Mouse (Mus musculus): ENCODE measurements around the gene Ccdc142. TPM values are rescaled to one million over a fixed set of nuclear protein-coding genes. Genes with fewer than 3 reads are reported as not detected.

Ccdc142 gene
- polyA plus RNA-seq, 1 experiment from 2014 or later = 3.0 TPM

DNA sequence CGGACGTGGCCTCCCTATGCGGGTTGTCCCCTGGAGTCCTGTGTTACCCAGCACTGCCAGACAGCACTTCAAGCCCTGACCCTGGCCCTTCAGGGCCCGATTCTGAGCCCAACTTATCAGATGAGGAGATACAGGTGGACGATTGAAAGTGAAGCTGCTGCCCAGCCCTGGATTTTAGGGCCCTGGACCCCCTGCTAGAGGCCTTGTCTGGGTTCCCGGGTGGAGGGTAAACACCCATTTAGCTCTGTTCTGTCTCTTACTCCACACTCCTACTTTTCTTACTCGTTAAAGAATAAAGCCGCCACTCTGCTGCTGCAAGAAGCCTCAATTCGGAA lies 13.5 kb upstream of the Ccdc142 start:
- DNase-seq (ENCODE audit: low spot score) (no peak), ATAC-seq (replicated peaks; ENCODE audit: low FRiP score) (no peak)
- Histone ChIP-seq H3K36me3 (ENCODE audit: control insufficient read depth, insufficient read depth, low read length) (no peaks in the 10 kb centered on the region), H3K27ac (ENCODE audit: low read depth, low read length) (no peak overlapping the region), H3K4me1 (replicated peaks; ENCODE audit: control insufficient read depth, insufficient read depth, low read length) (no peaks in the 10 kb centered on the region), H3K27me3 (ENCODE audit: control insufficient read depth, insufficient read depth, low read length) (peaks cover 61% of the 10 kb centered on the region), H3K4me2 (ENCODE audit: low read depth, low read length, severe bottlenecking) (0 out of 2 replicates have a peak overlapping the region, but pooled peaks have one; percentile 24), H3K9ac (ENCODE audit: low read length) (no peak overlapping the region), H3K9me3 (ENCODE audit: control insufficient read depth, low read length) (no peaks in the 10 kb centered on the region), H3K4me3 (ENCODE audit: low read depth, low read length) (0 out of 2 replicates have a peak overlapping the region, but pooled peaks have one; percentile 7)
- 3% methylated on average over 9 of the region's 9 CpGs for WGBS

DNA sequence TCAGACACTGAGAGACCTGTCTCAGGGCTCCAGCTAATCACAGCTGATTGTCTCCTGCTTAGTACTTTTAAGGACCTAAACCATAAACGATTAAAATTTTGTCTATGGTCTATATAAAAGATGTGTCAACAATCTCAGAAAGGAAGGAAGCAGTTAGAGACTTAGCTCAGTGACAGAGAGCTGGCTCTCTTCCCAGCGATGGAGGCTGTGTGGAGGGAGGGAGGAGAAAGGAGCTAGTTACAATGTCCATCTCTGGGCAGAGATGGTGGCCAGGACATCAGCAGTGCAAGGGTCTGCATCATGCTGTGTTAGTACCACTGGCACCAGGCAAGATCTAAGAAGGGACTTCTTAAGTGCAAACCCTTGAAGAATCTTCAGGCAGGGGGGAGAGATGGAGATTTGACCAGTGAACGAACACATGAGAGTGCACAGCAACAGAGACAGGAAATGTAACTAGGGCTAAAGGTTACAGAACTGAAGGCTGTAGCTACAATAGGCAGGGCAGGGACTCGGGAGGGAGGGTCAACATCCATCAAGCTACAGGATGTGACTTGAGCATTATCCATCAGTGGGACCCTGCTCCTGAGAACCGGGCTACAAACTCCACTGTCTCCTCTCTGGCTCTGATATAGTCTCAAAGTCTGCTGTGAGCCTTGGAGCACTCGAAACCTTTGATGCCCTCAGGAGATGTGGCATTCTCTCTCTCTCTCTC lies 8.8 kb upstream of the Ccdc142 start:
- no peak for DNase-seq (ENCODE audit: low spot score)
- Histone ChIP-seq H3K4me1 (replicated peaks; ENCODE audit: control insufficient read depth, insufficient read depth, low read length) (no peaks in the 10 kb centered on the region), H3K27me3 (ENCODE audit: control insufficient read depth, insufficient read depth, low read length) (peaks cover 17% of the 10 kb centered on the region), H3K4me3 (ENCODE audit: low read depth, low read length) (no peak overlapping the region), H3K36me3 (ENCODE audit: control insufficient read depth, insufficient read depth, low read length) (no peaks in the 10 kb centered on the region), H3K27ac (ENCODE audit: low read depth, low read length) (no peak overlapping the region), H3K9ac (ENCODE audit: low read length) (no peak overlapping the region), H3K4me2 (ENCODE audit: low read depth, low read length, severe bottlenecking) (no peak overlapping the region), H3K9me3 (ENCODE audit: control insufficient read depth, low read length) (peaks cover 3% of the 10 kb centered on the region; the same call in 1 of the 2 replicates)
- 50% methylated on average over 6 of the region's 6 CpGs for WGBS
- ATAC-seq (replicated peaks; ENCODE audit: low FRiP score) = no peak

DNA sequence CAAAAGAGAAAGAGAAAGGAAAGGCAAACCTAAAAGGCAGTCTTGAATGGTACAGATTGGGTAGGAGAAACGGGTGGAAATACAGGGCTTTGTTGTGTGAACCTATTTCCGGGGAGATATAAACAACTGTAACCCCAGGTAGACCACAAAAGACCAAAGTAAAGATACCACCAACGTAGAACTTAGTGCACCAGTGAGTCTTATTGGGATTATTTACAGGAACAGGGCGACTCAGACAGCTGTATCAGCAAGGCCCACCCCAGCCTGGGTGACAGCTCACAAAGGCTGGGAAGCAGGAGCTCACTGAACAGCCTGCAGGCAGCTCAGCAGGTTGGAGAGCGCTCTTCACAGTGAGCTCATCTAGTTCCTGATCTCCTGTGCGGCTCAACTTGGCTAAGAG lies 5.4 kb upstream of the Ccdc142 start:
- 47% methylated on average over 6 of the region's 6 CpGs for WGBS
- DNase-seq (ENCODE audit: low spot score) (no peak), ATAC-seq (replicated peaks; ENCODE audit: low FRiP score) (no peak)
- H3K9ac ChIP-seq (ENCODE audit: low read length) = no peak overlapping the region
- H3K36me3 ChIP-seq (ENCODE audit: control insufficient read depth, insufficient read depth, low read length) = no peaks in the 10 kb centered on the region
- no peak overlapping the region for H3K4me2 ChIP-seq (ENCODE audit: low read depth, low read length, severe bottlenecking)
- peaks cover 3% of the 10 kb centered on the region; the same call in 1 of the 2 replicates for H3K9me3 ChIP-seq (ENCODE audit: control insufficient read depth, low read length)
- no peaks in the 10 kb centered on the region for H3K27me3 ChIP-seq (ENCODE audit: control insufficient read depth, insufficient read depth, low read length)
- H3K4me3 ChIP-seq (ENCODE audit: low read depth, low read length) = no peak overlapping the region
- H3K27ac ChIP-seq (ENCODE audit: low read depth, low read length) = no peak overlapping the region
- no peaks in the 10 kb centered on the region for H3K4me1 ChIP-seq (replicated peaks; ENCODE audit: control insufficient read depth, insufficient read depth, low read length)

DNA sequence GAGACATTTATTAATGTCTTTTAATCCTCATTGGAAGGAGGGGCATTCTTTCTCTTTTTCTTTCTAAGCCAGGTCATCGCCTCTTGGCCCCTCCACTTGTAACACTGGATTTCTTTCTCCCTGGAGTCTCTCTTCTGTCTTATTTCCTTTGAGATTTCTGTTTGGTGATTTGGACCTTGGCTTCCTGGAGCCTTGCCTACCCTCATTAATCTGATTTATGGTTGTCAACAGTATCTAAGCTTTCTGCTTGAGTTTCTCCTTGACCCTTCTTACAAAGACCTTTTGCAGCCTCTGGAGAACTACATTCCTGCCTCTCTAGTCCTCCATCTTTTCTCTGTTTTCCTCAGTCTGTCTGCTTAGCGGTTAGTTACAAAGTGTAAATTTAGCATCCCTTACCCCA lies 3.0 kb upstream of the Ccdc142 start:
- Histone ChIP-seq H3K4me3 (ENCODE audit: low read depth, low read length) (no peak overlapping the region), H3K36me3 (ENCODE audit: control insufficient read depth, insufficient read depth, low read length) (no peaks in the 10 kb centered on the region), H3K4me1 (replicated peaks; ENCODE audit: control insufficient read depth, insufficient read depth, low read length) (peaks cover 9% of the 10 kb centered on the region; the same call in 1 of the 2 replicates), H3K9me3 (ENCODE audit: control insufficient read depth, low read length) (peaks cover 3% of the 10 kb centered on the region; the same call in 1 of the 2 replicates), H3K9ac (ENCODE audit: low read length) (no peak overlapping the region), H3K4me2 (ENCODE audit: low read depth, low read length, severe bottlenecking) (no peak overlapping the region), H3K27me3 (ENCODE audit: control insufficient read depth, insufficient read depth, low read length) (peaks cover 2% of the 10 kb centered on the region; the same call in 1 of the 2 replicates), H3K27ac (ENCODE audit: low read depth, low read length) (no peak overlapping the region)
- WGBS = 79% methylated on average over 2 of the region's 2 CpGs
- no peak for ATAC-seq (replicated peaks; ENCODE audit: low FRiP score)
- no peak for DNase-seq (ENCODE audit: low spot score)

DNA sequence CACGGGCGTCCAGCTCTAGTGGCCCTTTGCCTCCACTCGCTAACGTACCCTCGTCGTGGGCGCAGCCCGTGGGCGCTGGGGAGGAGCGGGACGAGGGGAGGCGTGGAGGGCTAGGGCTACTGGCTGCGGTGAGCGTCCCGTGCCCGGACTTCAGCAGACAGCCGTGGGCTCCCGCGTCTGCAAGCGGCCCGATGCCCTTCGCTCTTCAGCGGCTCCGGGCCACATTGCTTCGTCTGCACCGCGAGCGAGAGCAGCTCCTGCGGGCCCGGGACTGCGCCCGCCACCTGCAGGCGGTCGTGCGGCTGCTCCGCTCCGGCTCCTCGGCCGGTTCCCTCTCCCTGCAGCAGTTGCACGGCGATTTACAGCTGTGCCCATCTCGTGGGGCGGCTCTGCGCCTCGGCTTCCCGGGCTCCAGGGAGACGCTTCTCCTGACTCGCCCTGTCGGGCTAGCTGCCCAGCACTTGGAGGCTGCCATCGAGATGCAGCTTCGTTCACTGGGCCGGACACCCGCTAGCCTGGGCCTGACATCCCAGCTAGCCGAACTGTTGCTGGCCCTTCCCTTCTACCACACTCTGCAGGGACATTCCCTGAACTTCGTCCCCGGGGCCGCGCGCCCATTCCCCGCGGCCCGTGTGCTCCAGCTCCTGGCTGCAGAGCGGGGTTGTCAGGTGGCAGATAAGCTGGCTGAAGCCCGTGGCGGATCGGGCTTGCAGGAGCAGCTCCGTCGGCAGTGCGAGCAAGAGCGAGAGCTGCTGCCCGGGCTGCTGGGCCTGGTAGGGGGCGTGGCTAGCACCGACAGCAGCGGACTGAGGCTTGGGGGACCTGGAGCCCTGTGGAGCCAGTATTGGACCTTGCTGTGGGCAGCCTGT lies 521 bp downstream of the Ccdc142 start:
- Histone ChIP-seq H3K4me3 (ENCODE audit: low read depth, low read length) (peak overlapping the region; percentile 72), H3K36me3 (ENCODE audit: control insufficient read depth, insufficient read depth, low read length) (no peaks in the 10 kb centered on the region), H3K27ac (ENCODE audit: low read depth, low read length) (peak overlapping the region; percentile 26), H3K4me1 (replicated peaks; ENCODE audit: control insufficient read depth, insufficient read depth, low read length) (peaks cover 9% of the 10 kb centered on the region; the same call in 1 of the 2 replicates), H3K4me2 (ENCODE audit: low read depth, low read length, severe bottlenecking) (peak overlapping the region; percentile 90), H3K9me3 (ENCODE audit: control insufficient read depth, low read length) (no peaks in the 10 kb centered on the region), H3K9ac (ENCODE audit: low read length) (peak overlapping the region; percentile 77), H3K27me3 (ENCODE audit: control insufficient read depth, insufficient read depth, low read length) (peaks cover 2% of the 10 kb centered on the region; the same call in 1 of the 2 replicates)
- WGBS = under 1% methylated on average over 73 of the region's 74 CpGs
- ATAC-seq (replicated peaks; ENCODE audit: low FRiP score) (peak; percentile 76), DNase-seq (ENCODE audit: low spot score) (peak; percentile 84)

DNA sequence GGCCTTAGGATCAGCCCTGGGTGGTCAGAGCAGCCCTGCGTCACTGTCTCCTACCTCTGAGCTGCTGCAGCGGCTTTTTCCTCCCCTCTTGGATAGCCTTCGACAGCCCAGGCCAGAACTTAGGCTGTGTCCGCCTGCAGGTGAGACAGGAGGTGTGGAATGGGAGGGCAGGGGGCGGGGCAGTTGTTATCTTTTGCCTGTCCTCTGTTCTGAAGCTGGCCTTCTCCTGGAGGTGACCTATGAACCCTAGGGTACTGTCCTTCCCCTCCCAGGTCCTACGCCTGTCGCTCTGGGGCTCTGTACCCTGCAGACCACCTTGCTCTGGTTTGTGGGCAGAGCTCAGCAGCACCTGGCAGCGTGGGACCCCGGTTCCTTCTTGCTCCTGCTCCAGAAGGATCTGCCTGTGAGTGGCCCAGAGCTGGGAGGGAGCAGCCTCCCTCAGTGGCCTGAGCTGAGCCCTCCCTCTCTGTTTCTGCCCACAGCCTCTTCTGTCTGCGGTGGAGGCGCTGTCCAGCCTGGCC lies 1.8 kb downstream of the Ccdc142 start:
- DNase-seq (ENCODE audit: low spot score) (peak; percentile 58), ATAC-seq (replicated peaks; ENCODE audit: low FRiP score) (no peak)
- Histone ChIP-seq H3K4me3 (ENCODE audit: low read depth, low read length) (no peak overlapping the region), H3K4me2 (ENCODE audit: low read depth, low read length, severe bottlenecking) (no peak overlapping the region), H3K27me3 (ENCODE audit: control insufficient read depth, insufficient read depth, low read length) (peaks cover 2% of the 10 kb centered on the region; the same call in 1 of the 2 replicates), H3K27ac (ENCODE audit: low read depth, low read length) (no peak overlapping the region), H3K9me3 (ENCODE audit: control insufficient read depth, low read length) (no peaks in the 10 kb centered on the region), H3K4me1 (replicated peaks; ENCODE audit: control insufficient read depth, insufficient read depth, low read length) (peaks cover 14% of the 10 kb centered on the region), H3K36me3 (ENCODE audit: control insufficient read depth, insufficient read depth, low read length) (no peaks in the 10 kb centered on the region), H3K9ac (ENCODE audit: low read length) (no peak overlapping the region; the same call in 1 of the 2 replicates)
- 38% methylated on average over 11 of the region's 11 CpGs for WGBS

DNA sequence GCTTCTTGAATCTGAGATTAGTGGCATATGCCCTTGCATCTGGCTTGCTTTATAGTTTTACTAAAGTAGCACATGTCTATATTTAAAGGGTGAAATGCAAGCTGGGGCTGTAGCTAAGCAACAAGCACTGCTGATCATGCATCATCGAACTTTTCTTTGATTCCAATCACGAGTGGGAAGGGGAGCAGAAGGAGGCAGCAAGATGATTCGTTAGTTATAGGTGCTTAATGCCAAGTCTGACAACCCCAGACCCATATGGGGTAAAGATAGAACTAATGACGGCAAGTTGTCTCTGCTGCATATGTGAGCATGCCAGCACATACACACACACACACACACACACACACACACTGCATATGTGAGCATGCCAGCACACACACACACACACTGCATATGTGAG lies 2.8 kb downstream of the Ccdc142 start:
- Histone ChIP-seq H3K9me3 (ENCODE audit: control insufficient read depth, low read length) (no peaks in the 10 kb centered on the region), H3K27ac (ENCODE audit: low read depth, low read length) (no peak overlapping the region), H3K36me3 (ENCODE audit: control insufficient read depth, insufficient read depth, low read length) (no peaks in the 10 kb centered on the region), H3K27me3 (ENCODE audit: control insufficient read depth, insufficient read depth, low read length) (peaks cover 2% of the 10 kb centered on the region; the same call in 1 of the 2 replicates), H3K4me1 (replicated peaks; ENCODE audit: control insufficient read depth, insufficient read depth, low read length) (peaks cover 19% of the 10 kb centered on the region), H3K9ac (ENCODE audit: low read length) (no peak overlapping the region), H3K4me3 (ENCODE audit: low read depth, low read length) (no peak overlapping the region), H3K4me2 (ENCODE audit: low read depth, low read length, severe bottlenecking) (no peak overlapping the region)
- 74% methylated on average over 4 of the region's 4 CpGs for WGBS
- DNase-seq (ENCODE audit: low spot score) (no peak), ATAC-seq (replicated peaks; ENCODE audit: low FRiP score) (no peak)

DNA sequence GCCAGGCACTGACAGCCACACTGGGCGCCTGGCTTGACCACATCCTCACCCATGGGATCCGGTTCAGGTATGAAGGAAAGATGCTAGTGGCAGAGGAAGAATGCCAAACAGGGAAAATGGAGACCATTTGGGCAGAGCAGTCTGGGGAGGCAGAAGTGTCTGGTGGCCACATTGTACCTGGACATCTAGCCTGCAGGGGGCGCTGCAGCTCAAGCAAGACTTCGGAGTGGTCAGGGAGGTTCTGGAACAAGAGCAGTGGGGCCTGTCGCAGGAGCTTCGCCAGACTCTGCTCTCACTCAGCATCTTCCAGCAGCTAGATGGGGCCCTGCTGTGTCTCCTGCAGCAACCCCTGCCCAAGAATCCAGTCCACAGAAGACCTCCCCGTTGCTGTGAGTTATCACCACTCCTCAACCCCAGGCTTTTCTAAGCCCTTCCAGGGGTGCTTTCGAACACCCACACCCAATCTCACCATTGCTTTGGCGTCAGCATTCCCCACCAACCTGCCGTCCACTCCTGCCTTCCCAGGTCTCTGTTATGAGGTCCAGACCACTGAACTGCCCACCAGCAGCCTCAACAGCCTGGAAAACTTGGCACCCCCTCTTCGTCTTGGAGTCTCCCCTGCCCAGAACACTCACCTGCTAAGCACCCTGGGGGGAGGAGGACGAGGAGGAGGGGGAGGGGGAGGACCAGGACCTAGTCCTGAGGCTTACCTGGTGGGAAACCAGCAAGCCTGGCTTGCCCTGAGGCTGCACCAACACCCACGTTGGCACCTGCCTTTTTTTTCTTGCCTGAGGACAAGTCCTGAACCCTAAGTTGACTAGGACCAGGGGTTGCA lies 6.4 kb downstream of the Ccdc142 start:
- Histone ChIP-seq H3K9ac (ENCODE audit: low read length) (peak overlapping the region; percentile 83), H3K4me3 (ENCODE audit: low read depth, low read length) (peak overlapping the region; percentile 76), H3K27ac (ENCODE audit: low read depth, low read length) (no peak overlapping the region), H3K4me1 (replicated peaks; ENCODE audit: control insufficient read depth, insufficient read depth, low read length) (peaks cover 19% of the 10 kb centered on the region), H3K36me3 (ENCODE audit: control insufficient read depth, insufficient read depth, low read length) (no peaks in the 10 kb centered on the region), H3K27me3 (ENCODE audit: control insufficient read depth, insufficient read depth, low read length) (peaks cover 2% of the 10 kb centered on the region; the same call in 1 of the 2 replicates), H3K9me3 (ENCODE audit: control insufficient read depth, low read length) (no peaks in the 10 kb centered on the region), H3K4me2 (ENCODE audit: low read depth, low read length, severe bottlenecking) (peak overlapping the region; percentile 85)
- WGBS = 34% methylated on average over 13 of the region's 13 CpGs
- DNase-seq (ENCODE audit: low spot score) (peak; percentile 92), ATAC-seq (replicated peaks; ENCODE audit: low FRiP score) (peak; percentile 66)
